Mouse (Mus musculus) hindbrain, embryonic 11.5 days (tissue): ENCODE measurements around the gene Aatk. TPM values are rescaled to one million over a fixed set of nuclear protein-coding genes. Genes with fewer than 3 reads are reported as not detected.
A peak's percentile ranks its signal among the peaks of the same experiment; 100 is the strongest.

Experiments used
- ATAC-seq: fragments of 200-750 bp; cut with Nextera tagmentation; 2 replicates; pipeline ENCODE4 v1.8.0; 2017; ENCODE audit warnings: mild to moderate bottlenecking, moderate TSS enrichment, moderate library complexity; ENCODE audit not compliant: low FRiP score
- DNase-seq: peaks from one replicate; pipeline ENCODE4 v3.0.0-alpha.2; 2015; ENCODE audit warnings: low spot score
- H3K27ac ChIP-seq: fragments of 300-500 bp; sonication (generic); 2 replicates; pipeline ENCODE4 v1.5.1; 2014; ENCODE audit warnings: mild to moderate bottlenecking, low read depth, low read length
- H3K27me3 ChIP-seq: fragments of 300-500 bp; sonication (generic); 2 replicates; pipeline ENCODE4 v1.6.1; 2014; ENCODE audit warnings: mild to moderate bottlenecking, low read length, moderate library complexity, mixed read lengths; ENCODE audit not compliant: control insufficient read depth, insufficient read depth
- H3K36me3 ChIP-seq: fragments of 300-500 bp; sonication (generic); 2 replicates; pipeline ENCODE4 v1.6.1; 2014; ENCODE audit warnings: mild to moderate bottlenecking, low read length, moderate library complexity, mixed read lengths; ENCODE audit not compliant: control insufficient read depth, insufficient read depth
- H3K4me1 ChIP-seq: fragments of 300-500 bp; sonication (generic); replicated peaks from 2 replicates; pipeline ENCODE4 v1.6.1; 2014; ENCODE audit warnings: low read length, mixed read lengths; ENCODE audit not compliant: control insufficient read depth, insufficient read depth
- H3K4me2 ChIP-seq: fragments of 300-500 bp; sonication (generic); replicated peaks from 2 replicates; pipeline ENCODE4 v1.6.1; 2014; ENCODE audit warnings: mild to moderate bottlenecking, low read depth, low read length
- H3K4me3 ChIP-seq: fragments of 300-500 bp; sonication (generic); 2 replicates; pipeline ENCODE4 v1.5.1; 2014; ENCODE audit warnings: low read depth, low read length
- H3K9ac ChIP-seq: fragments of 300-500 bp; sonication (generic); 2 replicates; pipeline ENCODE4 v1.6.1; 2014; ENCODE audit warnings: low read depth, low read length
- H3K9me3 ChIP-seq: fragments of 300-500 bp; sonication (generic); 2 replicates; pipeline ENCODE4 v1.6.1; 2016; ENCODE audit warnings: low read length; ENCODE audit not compliant: control insufficient read depth
- WGBS: fragments of 180-500 bp; shearing (Covaris S2); extraction: QIAGEN DNeasy Blood & Tissue Kit; methylation state at CpG from one replicate; pipeline ENCODE4 v1.1.7; 2014; 5-methylcytosine and 5-hydroxymethylcytosine counted together
- polyA plus RNA-seq: library from polyadenylated mRNA; unstranded; fragments of >200 nt; fragmentation: Nextera tagmentation; extraction: Ambion mirVana; gene quantifications from 2 replicates; pipeline ENCODE4 v1.2.1, GENCODE M21; 2014

Gene Aatk
- polyA plus RNA-seq, 1 experiment from 2014 or later, result 1.9 TPM

DNA sequence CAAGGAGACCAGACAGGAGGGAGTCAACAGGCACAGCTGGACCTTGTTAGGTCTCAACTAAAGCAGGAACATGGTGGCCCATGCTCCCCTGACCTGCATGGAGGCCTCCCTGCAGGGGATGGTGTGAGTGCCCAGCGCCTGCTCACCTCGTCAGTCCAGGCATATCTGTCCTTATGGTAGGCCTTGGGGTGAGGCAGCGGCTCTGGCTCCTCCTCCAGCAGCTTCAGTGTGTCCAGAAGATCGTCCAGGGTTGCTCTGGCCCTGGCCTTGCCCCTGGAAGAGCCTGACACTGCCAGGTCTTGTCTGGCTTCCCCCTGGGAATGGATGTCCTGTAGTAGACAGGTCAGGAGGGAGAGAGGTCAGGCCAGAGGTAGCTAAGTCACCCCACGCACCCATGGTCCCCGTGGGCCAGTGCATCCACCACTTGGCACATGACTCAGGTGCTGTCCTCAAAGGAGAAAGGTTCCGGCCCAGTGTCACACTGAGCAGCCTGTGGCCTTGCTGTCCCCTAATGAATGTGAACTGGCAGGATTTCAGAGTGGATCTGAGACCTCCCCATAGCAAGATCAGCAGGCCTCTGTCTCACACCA, 24.9 kb upstream of the Aatk start:
- no peak for ATAC-seq
- Histone ChIP-seq H3K9me3 (no peaks in the 10 kb centered on the region), H3K36me3 (peaks cover 7% of the 10 kb centered on the region; the same call in 1 of the 2 replicates), H3K4me3 (no peak overlapping the region), H3K4me2 (no peak overlapping the region), H3K27me3 (0 out of 2 replicates have a peak, but pooled peaks cover 3% of the 10 kb centered on the region), H3K27ac (no peak overlapping the region), H3K9ac (0 out of 2 replicates have a peak overlapping the region, but pooled peaks have one; percentile 7), H3K4me1 (no peaks in the 10 kb centered on the region)
- DNase-seq, result no peak
- 75% methylated on average over 7 of the region's 7 CpGs for WGBS

- H3K9me3 ChIP-seq, result no peaks in the 10 kb centered on the region
- DNase-seq (no peak), ATAC-seq (no peak)
- 10% methylated on average over 12 of the region's 12 CpGs for WGBS
- H3K27ac ChIP-seq, result no peak overlapping the region
- H3K4me2 ChIP-seq, result no peak overlapping the region
- H3K4me3 ChIP-seq, result no peak overlapping the region
- no peaks in the 10 kb centered on the region for H3K4me1 ChIP-seq
- H3K36me3 ChIP-seq, result peaks cover 5% of the 10 kb centered on the region; the same call in 1 of the 2 replicates
- 0 out of 2 replicates have a peak, but pooled peaks cover 3% of the 10 kb centered on the region for H3K27me3 ChIP-seq
- no peak overlapping the region for H3K9ac ChIP-seq
Observed at GRCm38 (mm10) chr11:120071065-120071464, 24.1 kb upstream of the Aatk start.

GRCm38 (mm10) chr11:120070286-120070930, 23.4 kb upstream of the Aatk start:
- Histone ChIP-seq H3K4me2 (no peak overlapping the region), H3K4me1 (no peaks in the 10 kb centered on the region), H3K9me3 (no peaks in the 10 kb centered on the region), H3K36me3 (peaks cover 5% of the 10 kb centered on the region; the same call in 1 of the 2 replicates), H3K27ac (no peak overlapping the region), H3K27me3 (0 out of 2 replicates have a peak, but pooled peaks cover 3% of the 10 kb centered on the region), H3K9ac (no peak overlapping the region), H3K4me3 (no peak overlapping the region)
- no peak for ATAC-seq
- no peak for DNase-seq
- WGBS, result 83% methylated on average over 27 of the region's 27 CpGs

GRCm38 (mm10) chr11:120069261-120069660, 22.3 kb upstream of the Aatk start:
- Histone ChIP-seq H3K27me3 (0 out of 2 replicates have a peak, but pooled peaks cover 3% of the 10 kb centered on the region), H3K4me3 (no peak overlapping the region), H3K9ac (no peak overlapping the region), H3K4me2 (no peak overlapping the region), H3K36me3 (peaks cover 5% of the 10 kb centered on the region; the same call in 1 of the 2 replicates), H3K27ac (no peak overlapping the region), H3K9me3 (no peaks in the 10 kb centered on the region), H3K4me1 (no peaks in the 10 kb centered on the region)
- DNase-seq, result peak; percentile 49
- 25% methylated on average over 11 of the region's 11 CpGs for WGBS
- no peak for ATAC-seq

DNA sequence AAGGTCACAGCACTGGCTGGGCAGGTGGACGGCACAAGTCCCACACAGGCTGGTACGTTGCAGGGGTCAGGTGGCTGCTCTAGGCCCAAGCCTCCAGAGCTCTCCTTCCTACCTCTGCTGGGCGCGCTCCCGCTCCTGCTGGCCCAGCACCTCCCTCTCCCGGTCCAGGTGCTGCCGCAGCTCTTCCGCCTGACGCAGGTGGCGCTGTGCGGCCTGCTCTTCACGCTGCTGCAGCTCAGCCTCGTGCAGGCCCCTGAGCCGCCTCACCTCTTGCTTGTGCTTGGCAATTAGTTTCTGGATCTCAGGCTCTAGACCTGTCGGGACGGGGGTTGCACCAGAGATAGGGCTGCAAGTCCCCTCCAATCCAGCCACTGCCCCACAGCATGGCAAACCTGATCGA, 20.9 kb upstream of the Aatk start:
- H3K4me1 ChIP-seq, result no peaks in the 10 kb centered on the region
- WGBS, result 57% methylated on average over 17 of the region's 17 CpGs
- ATAC-seq, result no peak

DNA sequence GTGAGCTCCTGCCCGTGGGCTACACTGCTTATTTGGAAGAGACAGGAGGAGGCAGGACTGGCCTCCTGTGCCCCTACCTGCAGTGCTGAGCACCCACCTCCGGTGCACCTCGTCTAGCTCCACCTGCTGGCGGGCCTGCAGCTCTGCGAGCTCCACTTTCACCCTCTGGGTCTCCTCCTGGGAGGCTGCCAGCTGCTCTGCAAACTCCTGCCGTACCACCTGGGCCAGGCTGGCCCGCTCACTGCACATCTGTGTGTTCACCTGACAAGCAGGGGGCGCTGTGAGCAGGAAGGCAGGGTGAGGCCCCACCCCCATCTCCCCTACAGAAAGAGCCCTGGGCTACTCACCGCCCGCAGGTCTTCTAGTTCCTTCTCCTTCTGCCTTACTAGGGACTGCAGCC, 18.3 kb upstream of the Aatk start:
- Histone ChIP-seq H3K36me3 (peaks cover 3% of the 10 kb centered on the region; the same call in 1 of the 2 replicates), H3K4me3 (no peak overlapping the region), H3K9me3 (no peaks in the 10 kb centered on the region), H3K4me1 (no peaks in the 10 kb centered on the region), H3K27me3 (0 out of 2 replicates have a peak, but pooled peaks cover under 1% of the 10 kb centered on the region), H3K9ac (no peak overlapping the region), H3K27ac (no peak overlapping the region), H3K4me2 (no peak overlapping the region)
- ATAC-seq, result no peak
- 45% methylated on average over 10 of the region's 10 CpGs for WGBS
- peak; percentile 60 for DNase-seq

More for the DNA sequence above, 20.9 kb upstream of the Aatk start:
- Histone ChIP-seq H3K9ac (no peak overlapping the region), H3K4me3 (no peak overlapping the region), H3K4me2 (no peak overlapping the region), H3K27ac (no peak overlapping the region), H3K27me3 (0 out of 2 replicates have a peak, but pooled peaks cover 3% of the 10 kb centered on the region), H3K36me3 (peaks cover 5% of the 10 kb centered on the region; the same call in 1 of the 2 replicates), H3K9me3 (no peaks in the 10 kb centered on the region)
- no peak for DNase-seq

GRCm38 (mm10) chr11:120064668-120065040, 17.7 kb upstream of the Aatk start:
- no peak overlapping the region for H3K9ac ChIP-seq
- H3K4me3 ChIP-seq, result no peak overlapping the region
- peaks cover 3% of the 10 kb centered on the region; the same call in 1 of the 2 replicates for H3K36me3 ChIP-seq
- no peak overlapping the region for H3K27ac ChIP-seq
- no peaks in the 10 kb centered on the region for H3K4me1 ChIP-seq
- no peaks in the 10 kb centered on the region for H3K27me3 ChIP-seq
- WGBS, result 87% methylated on average over 11 of the region's 11 CpGs
- H3K4me2 ChIP-seq, result no peak overlapping the region
- ATAC-seq, result no peak
- no peak for DNase-seq
- H3K9me3 ChIP-seq, result no peaks in the 10 kb centered on the region

- no peaks in the 10 kb centered on the region for H3K27me3 ChIP-seq
- H3K9ac ChIP-seq, result no peak overlapping the region
- H3K4me3 ChIP-seq, result no peak overlapping the region
- DNase-seq (no peak), ATAC-seq (no peak)
- H3K4me1 ChIP-seq, result no peaks in the 10 kb centered on the region
- 87% methylated on average over 13 of the region's 13 CpGs for WGBS
- no peaks in the 10 kb centered on the region for H3K9me3 ChIP-seq
- peaks cover 3% of the 10 kb centered on the region; the same call in 1 of the 2 replicates for H3K36me3 ChIP-seq
- no peak overlapping the region for H3K4me2 ChIP-seq
- no peak overlapping the region for H3K27ac ChIP-seq
Observed at GRCm38 (mm10) chr11:120064006-120064667, 17.2 kb upstream of the Aatk start.
